Mouse (Mus musculus) heart, adult 2 months (tissue): ENCODE results near the gene Galntl6. TPM values are rescaled to one million over a fixed set of nuclear protein-coding genes. Genes with fewer than 3 reads are reported as not detected.

Experiments used
- DNase-seq, 2 experiments: peaks; one replicate each; pipeline ENCODE4 v3.0.0; 2021
- H3K27ac ChIP-seq: fragments of 200-600 bp; 2 replicates; pipeline ENCODE4 v1.8.1; 2022
- H3K27me3 ChIP-seq: fragments of 200-500 bp; 2 replicates; pipeline ENCODE4 v1.6.1; 2012; ENCODE audit warnings: mild to moderate bottlenecking, low read length, inconsistent platforms, mixed read lengths; ENCODE audit not compliant: control insufficient read depth, insufficient read depth
- H3K36me3 ChIP-seq: fragments of 200-500 bp; 2 replicates; pipeline ENCODE4 v1.6.1; 2012; ENCODE audit warnings: low read length, inconsistent platforms; ENCODE audit not compliant: control insufficient read depth, insufficient read depth
- H3K4me1 ChIP-seq: fragments of 200-500 bp; 2 replicates; pipeline ENCODE4 v1.6.1; 2011; ENCODE audit warnings: low read length; ENCODE audit not compliant: control insufficient read depth, insufficient read depth
- H3K4me3 ChIP-seq: fragments of 200-600 bp; 2 replicates; pipeline ENCODE4 v1.8.1; 2022
- H3K79me2 ChIP-seq: fragments of 200-500 bp; replicated peaks from 2 replicates; pipeline ENCODE4 v1.6.1; 2012; ENCODE audit warnings: mild to moderate bottlenecking, inconsistent platforms, low read length, moderate library complexity, mixed read lengths; ENCODE audit not compliant: control insufficient read depth, insufficient read depth
- H3K9ac ChIP-seq: fragments of 200-500 bp; 2 replicates; pipeline ENCODE4 v1.6.1; 2012; ENCODE audit warnings: low read depth, mild to moderate bottlenecking, control low read depth, inconsistent platforms, low read length, mixed read lengths
- CTCF ChIP-seq: fragments of 200-600 bp; IDR thresholded peaks from 2 replicates; pipeline ENCODE4 v1.8.1; 2022; ENCODE audit warnings: antibody characterized with exemption, mild to moderate bottlenecking, moderate library complexity
- EP300 ChIP-seq: fragments of 200-500 bp; IDR thresholded peaks from 2 replicates; pipeline ENCODE4 v1.6.1; 2011; ENCODE audit warnings: low read depth, low read length, control low read depth; ENCODE audit not compliant: insufficient read depth
- POLR2A ChIP-seq: fragments of 200-500 bp; IDR thresholded peaks from 2 replicates; pipeline ENCODE4 v1.6.1; 2011; ENCODE audit warnings: mild to moderate bottlenecking, low read depth, low read length, control low read depth; ENCODE audit not compliant: insufficient read depth
- WGBS: fragments of 180-500 bp; shearing (Covaris S2); methylation state at CpG from one replicate; pipeline ENCODE4 v1.1.7; 2018; 5-methylcytosine and 5-hydroxymethylcytosine counted together
- intact Hi-C: fragments of 180-260 bp; cut with DNase I; formaldehyde crosslinking; loops from one replicate; pipeline ENCODE4 v1.15.1; 2025
- polyA plus RNA-seq: library from polyadenylated mRNA; depleted of rRNA; stranded (reverse); fragments of >200 nt; gene quantifications from 2 replicates; pipeline ENCODE4 v1.2.3, GENCODE M21; 2012
- total RNA-seq, 2 experiments: library from RNA; stranded (reverse); gene quantifications; 2 replicates each; pipeline ENCODE4 v1.2.3; 2021

The Galntl6 gene
- total and polyA plus RNA-seq, 3 experiments, result not detected

GRCm38 (mm10) chr8:58253620-58254019 is 658.8 kb downstream of the Galntl6 start:
- no peak for DNase-seq
- Histone ChIP-seq H3K9ac (no peak overlapping the region), H3K4me3 (no peak overlapping the region), H3K27me3 (no peaks in the 10 kb centered on the region), H3K4me1 (no peaks in the 10 kb centered on the region), H3K36me3 (no peaks in the 10 kb centered on the region), H3K79me2 (no peaks in the 10 kb centered on the region), H3K27ac (no peak overlapping the region)
- intact Hi-C loops, result no loop called here
- 70% methylated on average over 1 of the region's 1 CpGs for WGBS
- TF ChIP-seq EP300, result no peak
- TF ChIP-seq POLR2A, result no peak
- TF ChIP-seq CTCF, result no peak

DNA sequence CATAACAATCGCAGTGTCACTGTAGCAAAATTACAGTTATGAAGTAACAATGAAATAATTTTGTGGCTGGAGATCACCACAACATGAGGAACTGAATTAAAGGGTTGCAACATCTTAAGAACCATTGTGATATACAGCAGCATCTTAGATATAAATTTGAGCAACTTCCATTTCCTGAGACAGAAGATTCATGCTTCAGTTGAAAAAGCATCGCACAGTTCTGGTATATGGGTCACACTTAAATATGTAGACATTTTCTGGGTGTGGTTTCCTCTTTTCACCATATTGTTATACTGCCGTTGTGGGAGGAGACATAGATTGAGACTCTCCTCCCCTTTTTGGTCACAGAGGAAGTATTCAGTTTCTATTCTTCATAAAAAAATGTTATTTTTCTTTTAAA is 667.6 kb downstream of the Galntl6 start:
- H3K27me3 ChIP-seq, result no peaks in the 10 kb centered on the region
- WGBS, result 70% methylated on average over 3 of the region's 3 CpGs
- DNase-seq, result no peak
- TF ChIP-seq EP300 (no peak), POLR2A (no peak)
- intact Hi-C loops, result no loop called here
- H3K79me2 ChIP-seq, result no peaks in the 10 kb centered on the region
- no peaks in the 10 kb centered on the region for H3K4me1 ChIP-seq
- H3K36me3 ChIP-seq, result no peaks in the 10 kb centered on the region
- no peak overlapping the region for H3K27ac ChIP-seq
- H3K4me3 ChIP-seq, result no peak overlapping the region
- no peak overlapping the region for H3K9ac ChIP-seq

GRCm38 (mm10) chr8:58234220-58234619 is 678.2 kb downstream of the Galntl6 start:
- WGBS, result 31% methylated on average over 2 of the region's 2 CpGs
- no peak overlapping the region for H3K9ac ChIP-seq
- no peak overlapping the region for H3K27ac ChIP-seq
- H3K4me3 ChIP-seq, result no peak overlapping the region
- no peaks in the 10 kb centered on the region for H3K79me2 ChIP-seq
- no peaks in the 10 kb centered on the region; the same call in 1 of the 2 replicates for H3K4me1 ChIP-seq
- H3K36me3 ChIP-seq, result no peaks in the 10 kb centered on the region
- 0 out of 2 replicates have a peak, but pooled peaks have one; percentile 6 for TF ChIP-seq CTCF
- TF ChIP-seq POLR2A, result no peak
- no peak for TF ChIP-seq EP300
- intact Hi-C loops, result no loop called here
- no peaks in the 10 kb centered on the region for H3K27me3 ChIP-seq
- no peak for DNase-seq

DNA sequence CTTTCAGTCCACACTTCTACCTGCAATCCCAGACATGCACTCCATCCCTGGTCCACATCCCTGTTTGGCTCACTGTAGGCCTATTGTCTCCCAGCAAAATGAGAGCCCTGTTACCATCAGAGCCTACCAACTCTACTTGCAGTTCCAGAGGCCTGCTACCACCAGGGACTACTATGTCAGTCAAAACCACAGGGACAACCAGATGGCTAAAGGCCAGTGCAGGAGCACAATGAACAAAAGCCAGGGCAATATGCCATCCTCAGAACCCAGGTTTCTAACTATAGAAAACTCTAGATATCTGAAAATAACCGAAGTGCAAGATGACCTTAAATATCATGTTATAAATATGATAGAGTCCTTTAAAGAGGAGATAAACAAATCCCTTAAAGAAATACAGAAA is 683.7 kb downstream of the Galntl6 start:
- Histone ChIP-seq H3K27ac (peak overlapping the region; percentile 40), H3K9ac (no peak overlapping the region), H3K79me2 (no peaks in the 10 kb centered on the region), H3K4me1 (no peaks in the 10 kb centered on the region; the same call in 1 of the 2 replicates), H3K36me3 (no peaks in the 10 kb centered on the region), H3K27me3 (no peaks in the 10 kb centered on the region), H3K4me3 (no peak overlapping the region)
- TF ChIP-seq EP300, result no peak
- no peak for TF ChIP-seq POLR2A
- TF ChIP-seq CTCF, result no peak
- WGBS, result 38% methylated on average over 1 of the region's 1 CpGs
- intact Hi-C loops, result no loop called here
- DNase-seq, result peak in 1 of 2 experiments; percentile 39

DNA sequence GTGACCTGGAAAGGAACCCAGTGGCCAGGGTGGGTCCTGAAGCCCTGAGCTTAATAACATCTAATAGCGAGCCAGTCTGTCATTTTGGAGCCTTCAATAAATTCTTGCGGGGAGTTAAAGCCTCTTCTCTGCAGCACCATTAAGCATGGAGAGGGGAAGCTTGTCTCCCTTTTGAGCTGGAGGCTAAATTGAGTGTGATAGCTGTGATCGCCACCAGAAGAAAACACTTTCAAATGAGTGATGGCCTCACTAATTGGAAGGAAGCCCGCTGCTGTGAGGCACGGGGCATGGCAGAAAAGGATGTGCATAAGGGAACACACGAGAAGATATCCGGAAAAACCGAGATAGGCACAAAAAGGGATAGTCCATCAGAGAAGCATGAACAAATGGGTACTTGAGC is 694.6 kb downstream of the Galntl6 start:
- H3K9ac ChIP-seq, result no peak overlapping the region
- no peaks in the 10 kb centered on the region for H3K79me2 ChIP-seq
- 66% methylated on average over 8 of the region's 8 CpGs for WGBS
- intact Hi-C loops, result no loop called here
- no peak for DNase-seq
- no peaks in the 10 kb centered on the region for H3K4me1 ChIP-seq
- TF ChIP-seq EP300, result no peak
- TF ChIP-seq POLR2A, result no peak
- TF ChIP-seq CTCF, result no peak
- no peak overlapping the region for H3K27ac ChIP-seq
- no peak overlapping the region for H3K4me3 ChIP-seq
- H3K27me3 ChIP-seq, result no peaks in the 10 kb centered on the region
- no peaks in the 10 kb centered on the region for H3K36me3 ChIP-seq

DNA sequence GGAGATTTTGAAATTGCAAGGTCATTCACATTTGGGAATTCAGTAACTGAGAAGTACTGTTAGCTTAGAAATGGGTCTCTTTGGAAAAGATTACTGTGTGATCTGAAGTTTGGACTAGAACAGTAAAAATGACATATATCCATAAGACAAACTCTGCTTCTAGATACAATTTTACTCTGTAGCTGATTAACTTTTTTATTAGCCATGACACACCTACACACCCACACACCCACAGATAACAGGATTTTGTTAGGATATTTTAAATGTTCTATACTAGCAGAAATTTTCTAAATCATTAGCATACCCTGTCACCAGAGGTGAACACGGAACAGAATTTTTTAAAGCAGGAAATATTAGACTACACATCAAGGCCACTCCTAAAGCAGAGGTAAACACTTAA is 722.7 kb downstream of the Galntl6 start:
- Histone ChIP-seq H3K27me3 (no peaks in the 10 kb centered on the region), H3K4me3 (no peak overlapping the region), H3K79me2 (no peaks in the 10 kb centered on the region), H3K27ac (no peak overlapping the region), H3K9ac (no peak overlapping the region), H3K4me1 (no peaks in the 10 kb centered on the region), H3K36me3 (no peaks in the 10 kb centered on the region)
- DNase-seq, result no peak
- TF ChIP-seq POLR2A (no peak), EP300 (no peak), CTCF (no peak)
- WGBS, result 84% methylated on average over 1 of the region's 1 CpGs
- intact Hi-C loops, result no loop called here
